Mouse (Mus musculus) testis, adult 2 months (tissue): ENCODE data around the gene Camta1. TPM values are rescaled to one million over a fixed set of nuclear protein-coding genes. Genes with fewer than 3 reads are reported as not detected.
"Not testable (repeated sequence)": the region's sequence is repeated elsewhere in the genome, so short reads cannot be mapped to it uniquely, and the experiment has no call there.

Source experiments
- H3K27ac ChIP-seq: fragments of 200-500 bp; 2 replicates; pipeline ENCODE4 v1.5.1; 2012; ENCODE audit warnings: low read depth, low read length; ENCODE audit not compliant: control insufficient read depth, insufficient read depth
- H3K27me3 ChIP-seq: fragments of 200-500 bp; 2 replicates; pipeline ENCODE4 v1.6.1; 2012; ENCODE audit warnings: mild to moderate bottlenecking, low read length, moderate library complexity; ENCODE audit not compliant: control insufficient read depth, insufficient read depth
- H3K36me3 ChIP-seq: fragments of 200-500 bp; 2 replicates; pipeline ENCODE4 v1.6.1; 2012; ENCODE audit warnings: mild to moderate bottlenecking, low read length; ENCODE audit not compliant: control insufficient read depth, insufficient read depth
- H3K4me1 ChIP-seq: fragments of 200-500 bp; 2 replicates; pipeline ENCODE4 v1.6.1; 2012; ENCODE audit warnings: low read length; ENCODE audit not compliant: control insufficient read depth, insufficient read depth
- H3K4me3 ChIP-seq: fragments of 200-500 bp; 2 replicates; pipeline ENCODE4 v1.5.1; 2012; ENCODE audit warnings: low read depth, mild to moderate bottlenecking, low read length, moderate library complexity, mixed read lengths; ENCODE audit not compliant: control insufficient read depth
- CTCF ChIP-seq: fragments of 200-500 bp; IDR thresholded peaks from 2 replicates; pipeline ENCODE4 v1.5.1; 2012; ENCODE audit warnings: low read depth, mild to moderate bottlenecking, inconsistent platforms, low read length, moderate library complexity; ENCODE audit not compliant: control insufficient read depth, insufficient read depth, insufficient replicate concordance
- POLR2A ChIP-seq: fragments of 200-500 bp; IDR thresholded peaks from 2 replicates; pipeline ENCODE4 v1.6.1; 2012; ENCODE audit warnings: low read depth, mild to moderate bottlenecking, inconsistent platforms, low read length, moderate library complexity; ENCODE audit not compliant: control insufficient read depth
- polyA plus RNA-seq: library from polyadenylated mRNA; depleted of rRNA; stranded (reverse); fragments of >200 nt; gene quantifications from 2 replicates; pipeline ENCODE4 v1.2.3, GENCODE M21; 2012

The Camta1 gene
- polyA plus RNA-seq, 1 experiment = 15.4 TPM

DNA sequence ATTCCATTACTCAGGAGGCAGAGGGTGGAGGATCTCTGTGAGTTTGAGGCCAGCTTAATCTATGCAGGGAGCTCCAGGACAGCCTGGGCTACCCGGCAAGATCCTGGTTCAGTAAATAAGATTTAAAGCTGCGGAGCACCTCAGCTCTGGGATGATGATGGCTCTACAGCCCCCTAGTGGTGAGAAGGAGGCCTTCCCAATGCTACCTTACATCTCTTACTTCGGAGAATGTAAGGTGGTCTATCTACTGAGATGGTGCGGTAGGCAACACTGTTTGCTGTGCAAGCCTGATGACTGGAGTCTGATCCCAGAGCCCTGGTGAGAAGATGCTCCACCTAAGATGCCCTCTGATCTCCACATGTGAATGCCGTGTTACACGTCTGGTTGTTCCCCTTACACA, 834.7 kb downstream of the Camta1 start:
- Histone ChIP-seq H3K27ac (no peak overlapping the region), H3K27me3 (no peaks in the 10 kb centered on the region), H3K4me1 (no peaks in the 10 kb centered on the region), H3K4me3 (no peak overlapping the region), H3K36me3 (no peaks in the 10 kb centered on the region; the same call in none of the 2 replicates)
- no peak for TF ChIP-seq POLR2A
- TF ChIP-seq CTCF = peak; percentile 46; the same call in 1 of the 2 replicates

GRCm38 (mm10) chr4:151024152-151024551, 837.5 kb downstream of the Camta1 start:
- TF ChIP-seq CTCF (no peak), POLR2A (no peak)
- H3K36me3 ChIP-seq = no peaks in the 10 kb centered on the region; the same call in none of the 2 replicates
- no peaks in the 10 kb centered on the region for H3K4me1 ChIP-seq
- no peak overlapping the region for H3K4me3 ChIP-seq
- no peaks in the 10 kb centered on the region for H3K27me3 ChIP-seq
- no peak overlapping the region for H3K27ac ChIP-seq

GRCm38 (mm10) chr4:151017356-151017755, 844.3 kb downstream of the Camta1 start:
- not testable (repeated sequence) for H3K4me3 ChIP-seq, H3K4me1 ChIP-seq, H3K27me3 ChIP-seq, H3K36me3 ChIP-seq, H3K27ac ChIP-seq

GRCm38 (mm10) chr4:151015946-151016345, 845.7 kb downstream of the Camta1 start:
- TF ChIP-seq POLR2A (no peak), CTCF (no peak)
- Histone ChIP-seq H3K4me3 (no peak overlapping the region), H3K36me3 (peaks cover 5% of the 10 kb centered on the region), H3K4me1 (no peaks in the 10 kb centered on the region), H3K27me3 (no peaks in the 10 kb centered on the region), H3K27ac (no peak overlapping the region)

GRCm38 (mm10) chr4:151010316-151010715, 851.4 kb downstream of the Camta1 start:
- Histone ChIP-seq H3K4me3 (no peak overlapping the region), H3K4me1 (no peaks in the 10 kb centered on the region), H3K36me3 (peaks cover 1% of the 10 kb centered on the region; the same call in 1 of the 2 replicates), H3K27ac (no peak overlapping the region), H3K27me3 (no peaks in the 10 kb centered on the region)
- TF ChIP-seq POLR2A (no peak), CTCF (no peak)

DNA sequence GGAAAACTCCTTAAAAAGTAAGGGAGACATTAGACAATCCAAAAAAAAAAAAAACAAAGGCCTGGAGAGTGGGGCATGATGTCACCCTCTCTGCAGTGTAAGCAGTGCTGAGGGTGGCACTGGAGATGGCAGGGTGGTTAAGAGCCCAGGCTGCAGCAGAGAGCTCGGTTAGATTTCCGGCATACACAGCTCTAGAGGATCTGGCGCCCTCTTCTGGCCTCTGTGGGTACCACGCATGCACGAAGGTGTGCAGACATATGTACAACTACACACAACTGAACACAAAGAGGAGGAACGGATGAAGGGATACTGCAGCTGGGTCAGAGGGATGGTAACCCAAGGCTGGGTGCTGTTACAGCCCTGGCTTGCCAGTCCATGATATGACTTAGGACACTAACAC, 854.7 kb downstream of the Camta1 start:
- Histone ChIP-seq H3K4me1 (no peaks in the 10 kb centered on the region), H3K4me3 (no peak overlapping the region), H3K27me3 (no peaks in the 10 kb centered on the region), H3K27ac (no peak overlapping the region), H3K36me3 (peaks cover 1% of the 10 kb centered on the region)
- TF ChIP-seq CTCF = peak; percentile 85; the same call in 1 of the 2 replicates
- no peak for TF ChIP-seq POLR2A

GRCm38 (mm10) chr4:151005656-151006318, 855.9 kb downstream of the Camta1 start:
- Histone ChIP-seq H3K27ac (no peak overlapping the region), H3K4me1 (no peaks in the 10 kb centered on the region), H3K4me3 (no peak overlapping the region), H3K36me3 (peaks cover 1% of the 10 kb centered on the region), H3K27me3 (no peaks in the 10 kb centered on the region)
- no peak for TF ChIP-seq POLR2A
- no peak for TF ChIP-seq CTCF

DNA sequence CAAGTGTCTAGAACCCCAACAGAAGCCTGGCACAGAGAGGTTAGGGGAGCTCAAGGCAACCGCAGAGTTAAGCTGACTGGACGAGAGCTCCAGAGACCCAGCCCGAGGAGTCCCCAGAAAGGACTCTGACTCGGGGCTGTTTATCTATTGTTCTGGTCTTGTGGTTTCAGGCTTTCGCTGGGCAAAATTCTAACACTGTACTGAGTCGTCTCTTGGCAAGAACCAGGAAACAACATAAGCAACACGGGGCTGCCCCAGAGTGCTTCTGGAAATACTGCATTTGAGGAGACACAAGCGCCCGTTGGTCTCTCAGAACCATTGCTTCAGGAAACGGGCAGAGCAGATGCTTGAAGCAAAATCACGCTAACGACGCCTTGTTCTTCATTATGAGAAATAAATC, 860.3 kb downstream of the Camta1 start:
- Histone ChIP-seq H3K27ac (no peak overlapping the region), H3K36me3 (no peaks in the 10 kb centered on the region; the same call in 1 of the 2 replicates), H3K27me3 (no peaks in the 10 kb centered on the region), H3K4me3 (no peak overlapping the region), H3K4me1 (no peaks in the 10 kb centered on the region)
- TF ChIP-seq CTCF = no peak
- no peak for TF ChIP-seq POLR2A
